Mouse (Mus musculus) frontal cortex, postnatal 25 days (tissue): ENCODE data around the gene Dnlz.
"Not testable (repeated sequence)": the region's sequence is repeated elsewhere in the genome, so short reads cannot be mapped to it uniquely, and the experiment has no call there.

Source experiments
- DNase-seq, 2 experiments: peaks; one replicate each; pipeline ENCODE4 v3.0.0; 2022; ENCODE audit warnings: low spot score in 2 of 2

The Dnlz gene

GRCm38 (mm10) chr2:26351358-26352290 lies at the start of gene Dnlz:
Gene Dnlz (minus strand): TSS chr2:26352110.
- DNase-seq, result peak; percentile 88 to 91

GRCm38 (mm10) chr2:26401023-26401422 lies 49.1 kb upstream of the Dnlz start:
- no peak for DNase-seq

DNA sequence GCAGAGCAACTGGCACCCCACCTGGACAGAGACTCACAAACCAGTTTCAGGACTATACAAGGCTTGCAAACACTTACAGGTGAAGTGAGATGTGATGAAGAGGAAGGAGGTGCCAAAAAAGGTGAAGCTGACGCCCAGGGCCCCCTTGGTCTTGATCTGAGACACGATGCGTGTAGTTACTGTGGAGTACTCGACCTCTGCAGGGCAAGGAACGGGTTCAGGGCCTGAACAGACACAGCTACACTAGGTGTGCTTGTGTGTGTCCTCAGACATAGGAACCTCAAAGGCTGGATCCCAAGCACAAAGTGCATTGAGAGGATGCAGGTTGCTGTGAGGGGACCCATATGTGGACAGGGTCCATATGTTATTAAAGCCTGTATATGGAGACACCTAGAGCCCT lies 48.4 kb upstream of the Dnlz start:
- DNase-seq, result no peak

GRCm38 (mm10) chr2:26399647-26400046 lies 47.7 kb upstream of the Dnlz start:
- no peak for DNase-seq

- no peak for DNase-seq
Measured at GRCm38 (mm10) chr2:26398978-26399377, 47.1 kb upstream of the Dnlz start.

DNA sequence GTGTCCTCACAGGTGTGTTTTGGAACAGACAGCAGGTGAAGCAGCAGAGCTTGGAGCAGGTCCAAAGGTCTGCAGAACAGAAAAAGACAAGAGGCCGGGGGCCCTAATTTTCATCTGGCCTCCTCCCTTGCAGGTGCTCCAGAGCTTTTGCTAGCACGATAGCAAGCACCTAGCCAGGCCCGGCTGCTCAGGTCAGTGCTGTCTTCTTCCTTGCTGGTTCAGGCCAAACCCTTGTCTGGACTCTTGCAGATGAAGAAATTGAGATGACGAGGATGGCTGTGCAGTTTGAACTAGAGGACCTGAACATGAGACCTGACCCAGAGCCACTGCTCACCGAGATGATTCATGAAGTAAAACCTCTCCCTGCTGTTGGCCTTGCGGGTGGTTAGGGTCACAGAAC lies 39.7 kb upstream of the Dnlz start:
- DNase-seq, result no peak

GRCm38 (mm10) chr2:26390954-26391353 lies 39.0 kb upstream of the Dnlz start:
- no peak for DNase-seq

GRCm38 (mm10) chr2:26389154-26389690 lies 37.3 kb upstream of the Dnlz start, which contains the start of the genes Entr1 and Pmpca:
Gene Entr1 (minus strand): TSS chr2:26389316.
Gene Pmpca (plus strand): TSS chr2:26389339.
- DNase-seq, result peak; percentile 68 to 77

DNA sequence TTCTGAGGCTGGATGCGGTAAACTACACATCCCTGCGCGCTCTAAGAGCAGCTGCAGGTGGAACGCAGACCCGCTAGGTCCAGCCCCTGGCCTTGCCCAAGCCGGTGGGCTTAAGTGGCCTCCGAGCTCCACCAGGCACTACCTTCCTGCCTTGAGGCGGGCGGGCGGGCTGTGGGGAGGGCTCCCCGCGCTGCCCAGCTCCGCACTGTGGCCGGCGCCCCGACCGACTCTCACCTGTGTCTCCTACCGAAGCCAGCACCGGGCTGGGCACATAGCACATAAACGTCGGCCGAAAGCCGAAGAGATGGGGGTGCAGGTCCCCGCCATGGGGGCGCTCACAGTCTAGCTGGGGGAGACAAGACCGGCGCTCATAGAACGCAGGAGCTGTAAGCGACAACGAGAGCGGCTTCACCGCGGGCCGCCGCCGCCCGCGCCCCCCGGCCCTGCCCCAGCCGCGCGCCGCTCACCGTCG lies 36.8 kb upstream of the Dnlz start:
- no peak for DNase-seq

DNA sequence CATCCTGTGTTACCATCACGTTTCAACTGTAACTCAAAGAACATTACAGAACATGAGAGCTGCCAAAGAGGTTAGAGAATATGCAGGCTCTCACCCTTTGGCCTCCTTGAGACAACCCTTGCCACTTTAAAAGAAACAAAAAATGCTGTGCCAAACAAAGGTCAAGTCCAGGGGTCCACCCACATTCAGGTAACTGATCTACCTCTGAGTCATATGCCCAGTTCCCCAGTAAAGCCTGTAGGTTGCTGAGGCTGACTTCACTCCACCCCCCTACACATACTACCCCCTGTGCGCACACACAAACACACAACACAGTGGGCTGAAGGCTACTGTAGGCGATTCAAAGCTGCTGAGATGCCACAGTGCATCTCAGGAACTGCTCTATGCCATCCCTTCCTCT lies 35.8 kb upstream of the Dnlz start:
- no peak for DNase-seq

GRCm38 (mm10) chr2:26380871-26381270 lies 29.0 kb upstream of the Dnlz start:
- DNase-seq, result not testable (repeated sequence)

- DNase-seq, result peak; percentile 61 to 71
Measured at GRCm38 (mm10) chr2:26380131-26380771, 28.3 kb upstream of the Dnlz start, which contains the start of gene Snapc4. Gene Snapc4 (minus strand): TSS chr2:26380653.

DNA sequence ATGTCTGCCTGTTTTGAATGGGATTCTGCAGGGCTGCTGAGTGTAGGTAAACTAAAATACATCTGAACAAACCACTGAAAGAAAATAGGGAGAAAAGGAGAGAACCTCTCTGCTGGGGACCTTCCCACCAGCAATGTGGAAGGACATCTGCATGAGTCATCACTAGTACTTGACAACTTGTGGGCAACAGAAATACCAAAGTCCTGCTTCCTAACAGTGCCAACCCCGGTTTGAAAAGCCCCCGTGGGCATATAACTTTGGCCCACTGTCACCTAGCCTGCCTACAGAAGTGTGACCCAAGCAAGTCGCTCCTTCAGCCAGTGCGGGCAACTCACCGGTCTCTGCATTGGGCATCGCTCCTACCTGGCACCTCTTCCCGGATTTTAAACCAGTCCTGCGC lies 20.5 kb upstream of the Dnlz start:
- no peak for DNase-seq

DNA sequence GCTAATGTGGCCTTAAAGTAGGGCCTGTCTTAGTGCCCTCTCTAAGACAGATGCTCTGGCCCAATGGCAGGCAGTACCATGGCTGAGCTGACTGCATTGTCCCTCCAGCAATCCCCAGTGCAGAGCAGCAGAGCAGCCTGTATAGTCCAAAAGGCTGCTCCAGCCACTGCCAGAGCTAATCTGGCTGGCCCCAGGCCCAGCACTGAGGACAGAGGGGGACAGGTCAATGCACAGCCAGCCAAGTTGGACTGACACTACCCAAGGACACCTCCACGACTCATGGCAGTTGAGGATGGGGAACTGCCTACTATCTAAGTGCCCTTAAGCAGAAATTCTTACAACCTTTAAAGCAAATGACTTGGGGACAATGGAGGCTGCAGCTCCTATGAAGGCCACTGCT lies 16.7 kb upstream of the Dnlz start:
- no peak for DNase-seq

DNA sequence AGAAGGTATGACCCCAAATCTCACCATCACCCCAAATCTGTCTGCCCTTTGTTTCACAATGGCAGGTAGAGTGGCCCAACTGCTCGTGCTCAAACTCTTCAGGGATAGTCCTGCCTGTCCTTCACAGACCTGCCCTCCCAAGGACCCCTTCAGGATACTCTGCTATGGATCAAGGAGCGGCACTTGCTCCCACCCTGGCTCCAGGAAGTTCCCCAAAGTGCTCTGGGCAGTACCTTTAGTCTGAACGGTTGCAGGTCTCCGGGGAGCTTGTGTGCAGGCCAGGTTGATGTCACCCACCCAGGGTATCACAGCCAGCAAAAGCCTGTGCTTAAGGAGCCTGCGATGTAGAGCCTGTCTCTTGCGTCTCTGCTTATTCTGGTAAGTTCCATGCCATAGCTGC lies 16.0 kb upstream of the Dnlz start:
- DNase-seq, result no peak

- DNase-seq, result no peak
Measured at GRCm38 (mm10) chr2:26364738-26365465, 13.0 kb upstream of the Dnlz start.

DNA sequence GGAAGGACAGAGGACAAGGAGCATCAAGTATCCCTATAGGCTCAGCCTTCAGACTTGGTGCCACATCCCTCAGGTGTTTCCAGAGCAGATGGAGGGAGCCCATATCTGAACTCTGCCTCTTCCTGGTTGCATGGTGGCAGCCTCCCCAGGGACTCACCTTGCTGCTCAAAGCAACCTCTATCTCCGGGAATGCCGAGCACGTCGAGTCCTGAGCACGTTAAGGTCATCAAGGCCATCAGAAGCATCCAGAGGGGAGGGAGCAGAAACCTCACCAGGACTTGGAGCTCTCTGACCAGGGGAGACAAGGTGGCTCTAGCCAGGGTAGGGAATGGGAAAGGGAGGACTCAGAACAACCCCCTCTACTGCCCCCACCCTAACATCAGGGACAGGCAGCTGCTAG lies 11.6 kb upstream of the Dnlz start:
- no peak for DNase-seq

DNA sequence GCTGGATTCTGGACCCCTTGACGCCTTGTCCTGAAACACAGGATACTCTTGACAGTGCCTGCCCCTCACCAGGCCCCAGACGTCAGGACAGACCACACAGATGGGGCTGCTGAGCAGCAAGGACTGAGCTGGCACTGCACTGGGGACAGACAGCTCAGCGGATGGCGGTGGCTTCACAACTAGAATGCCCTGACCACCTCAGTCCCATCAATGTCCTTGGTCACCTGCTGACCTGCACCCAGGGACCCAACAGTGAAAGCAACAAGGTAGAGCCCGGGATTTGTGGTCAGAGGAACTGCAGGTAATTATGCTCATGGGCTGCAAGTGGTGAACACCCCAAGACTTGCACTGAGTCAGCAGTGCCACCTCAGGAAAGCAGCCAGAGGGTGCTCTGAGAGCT lies 11.1 kb upstream of the Dnlz start:
- no peak for DNase-seq

DNA sequence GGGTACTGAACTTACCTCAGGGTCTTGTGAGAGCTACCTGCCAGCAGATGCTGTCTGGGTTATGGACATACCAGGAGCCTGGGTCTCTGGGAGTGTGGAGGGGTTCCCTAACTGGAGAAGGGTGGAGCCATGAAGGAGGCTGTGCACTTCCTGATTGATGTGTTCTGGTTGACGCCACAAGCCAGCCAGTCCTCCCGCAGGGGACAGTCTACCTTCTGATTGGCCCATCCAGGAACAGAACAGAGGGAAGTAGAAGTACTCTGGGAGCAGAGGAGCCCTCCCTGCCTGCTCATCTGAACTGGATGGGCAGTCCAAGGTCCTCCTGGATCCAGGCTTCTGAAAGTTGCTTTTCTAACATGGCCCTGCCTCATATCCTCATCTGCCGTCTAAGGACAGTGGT lies 8.9 kb upstream of the Dnlz start, which contains the start of gene Card9:
Card9 (minus strand) TSS at position 147 of the 400 bp plus-strand sequence.
- no peak for DNase-seq

DNA sequence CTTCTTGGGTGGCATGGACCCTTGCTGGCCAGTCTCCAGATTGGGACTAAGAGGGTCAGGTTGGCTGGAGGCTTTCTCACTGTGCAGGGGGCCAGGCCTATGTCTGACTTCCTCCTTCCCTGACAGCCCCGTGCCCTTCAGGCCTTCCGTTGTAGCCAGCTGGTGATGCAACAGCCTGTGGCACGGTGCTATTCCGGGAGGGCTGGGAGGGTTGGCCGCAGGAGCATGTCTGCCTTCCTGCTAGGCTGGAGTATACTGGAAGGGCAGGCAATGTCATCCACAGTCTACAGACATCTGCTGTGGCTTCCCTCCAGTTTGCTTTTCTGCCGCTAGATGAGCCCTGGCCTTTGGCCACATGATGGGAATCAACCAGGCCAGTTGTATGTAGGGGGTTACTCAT lies 8.1 kb upstream of the Dnlz start:
- no peak for DNase-seq

GRCm38 (mm10) chr2:26358667-26359320 lies 6.9 kb upstream of the Dnlz start:
- DNase-seq, result no peak
